Mouse (Mus musculus) frontal cortex, postnatal 10 days (tissue): ENCODE measurements around the gene Eef1a1.

Source experiments
- DNase-seq, 2 experiments: peaks; one replicate each; pipeline ENCODE4 v3.0.0; 2022; ENCODE audit warnings: low spot score in 2 of 2, mixed read lengths in 1 of 2

Gene Eef1a1

GRCm38 (mm10) chr9:78477021-78477551 is 11.9 kb downstream of the Eef1a1 start:
- DNase-seq, result no peak

- DNase-seq, result no peak
Observed at GRCm38 (mm10) chr9:78476531-78477020, 12.4 kb downstream of the Eef1a1 start.

GRCm38 (mm10) chr9:78475873-78476272 is 13.1 kb downstream of the Eef1a1 start:
- no peak for DNase-seq

- no peak for DNase-seq
Observed at GRCm38 (mm10) chr9:78475383-78475780, 13.6 kb downstream of the Eef1a1 start.

- no peak for DNase-seq
Observed at GRCm38 (mm10) chr9:78474771-78475382, 14.1 kb downstream of the Eef1a1 start.

GRCm38 (mm10) chr9:78474270-78474669 is 14.7 kb downstream of the Eef1a1 start:
- DNase-seq, result no peak

GRCm38 (mm10) chr9:78473588-78473987 is 15.4 kb downstream of the Eef1a1 start:
- no peak for DNase-seq

GRCm38 (mm10) chr9:78465725-78466124 is 23.2 kb downstream of the Eef1a1 start:
- no peak for DNase-seq

- DNase-seq, result no peak
Observed at GRCm38 (mm10) chr9:78463337-78463736, 25.6 kb downstream of the Eef1a1 start.

- DNase-seq, result no peak
Observed at GRCm38 (mm10) chr9:78457026-78457425, 31.9 kb downstream of the Eef1a1 start.

- DNase-seq, result no peak
Observed at GRCm38 (mm10) chr9:78451382-78451781, 37.6 kb downstream of the Eef1a1 start.

- no peak for DNase-seq
Observed at GRCm38 (mm10) chr9:78450404-78450803, 38.5 kb downstream of the Eef1a1 start.

GRCm38 (mm10) chr9:78447973-78448873 is 40.7 kb downstream of the Eef1a1 start, which contains the start of the genes Mto1 and Gm17324:
Gene Mto1 (plus strand): TSS chr9:78448208.
Gene Gm17324 (minus strand): TSS chr9:78448786.
- DNase-seq, result peak; percentile 73 to 85

GRCm38 (mm10) chr9:78447606-78447972 is 41.4 kb downstream of the Eef1a1 start:
- no peak for DNase-seq

GRCm38 (mm10) chr9:78442579-78443392 is 46.2 kb downstream of the Eef1a1 start, which contains the start of gene Cgas:
Gene Cgas (minus strand): TSS chr9:78443237.
- peak in 1 of 2 experiments; percentile 21 for DNase-seq

GRCm38 (mm10) chr9:78442237-78442578 is 46.7 kb downstream of the Eef1a1 start:
- no peak for DNase-seq

GRCm38 (mm10) chr9:78439426-78439825 is 49.5 kb downstream of the Eef1a1 start:
- no peak for DNase-seq

GRCm38 (mm10) chr9:78432471-78432870 is 56.5 kb downstream of the Eef1a1 start:
- DNase-seq, result no peak

- no peak for DNase-seq
Observed at GRCm38 (mm10) chr9:78430486-78430885, 58.5 kb downstream of the Eef1a1 start.

- no peak for DNase-seq
Observed at GRCm38 (mm10) chr9:78429551-78429950, 59.4 kb downstream of the Eef1a1 start.

GRCm38 (mm10) chr9:78428870-78429432 is 60.0 kb downstream of the Eef1a1 start:
- no peak for DNase-seq
